Mouse (Mus musculus): ENCODE data around the gene Tent2. TPM values are rescaled to one million over a fixed set of nuclear protein-coding genes. Genes with fewer than 3 reads are reported as not detected.
"Not testable (repeated sequence)": the region's sequence is repeated elsewhere in the genome, so short reads cannot be mapped to it uniquely, and the experiment has no call there.

The Tent2 gene
- polyA plus RNA-seq, 1 experiment, result 15.7 TPM

GRCm38 (mm10) chr13:93232335-93232734 lies 40.1 kb upstream of the Tent2 start:
- H3K27ac ChIP-seq (ENCODE audit: control insufficient read depth, insufficient read depth, low read depth, low read length), result no peak overlapping the region
- H3K27me3 ChIP-seq (ENCODE audit: control insufficient read depth, insufficient read depth, low read length), result no peaks in the 10 kb centered on the region
- TF ChIP-seq POLR2A (IDR thresholded peaks at IDR 0.05; ENCODE audit: control insufficient read depth, low read depth, low read length) (no peak), CTCF (IDR thresholded peaks at IDR 0.05; ENCODE audit: control insufficient read depth, insufficient read depth, insufficient replicate concordance, low read depth, low read length) (no peak)

GRCm38 (mm10) chr13:93231016-93231415 lies 38.8 kb upstream of the Tent2 start:
- no peak for TF ChIP-seq CTCF (IDR thresholded peaks at IDR 0.05; ENCODE audit: control insufficient read depth, insufficient read depth, insufficient replicate concordance, low read depth, low read length)
- TF ChIP-seq POLR2A (IDR thresholded peaks at IDR 0.05; ENCODE audit: control insufficient read depth, low read depth, low read length), result no peak
- Histone ChIP-seq H3K4me3 (ENCODE audit: control insufficient read depth, low read depth, low read length) (no peak overlapping the region), H3K4me1 (ENCODE audit: control insufficient read depth, insufficient read depth, low read length) (no peaks in the 10 kb centered on the region), H3K27me3 (ENCODE audit: control insufficient read depth, insufficient read depth, low read length) (no peaks in the 10 kb centered on the region), H3K27ac (ENCODE audit: control insufficient read depth, insufficient read depth, low read depth, low read length) (no peak overlapping the region), H3K36me3 (ENCODE audit: control insufficient read depth, insufficient read depth, low read length) (no peaks in the 10 kb centered on the region)

More at GRCm38 (mm10) chr13:93232335-93232734, 40.1 kb upstream of the Tent2 start:
- Histone ChIP-seq H3K36me3 (ENCODE audit: control insufficient read depth, insufficient read depth, low read length) (no peaks in the 10 kb centered on the region), H3K4me1 (ENCODE audit: control insufficient read depth, insufficient read depth, low read length) (no peaks in the 10 kb centered on the region), H3K4me3 (ENCODE audit: control insufficient read depth, low read depth, low read length) (no peak overlapping the region)

- no peak for TF ChIP-seq CTCF (IDR thresholded peaks at IDR 0.05; ENCODE audit: control insufficient read depth, insufficient read depth, insufficient replicate concordance, low read depth, low read length)
Observed at GRCm38 (mm10) chr13:93211741-93212140, 19.6 kb upstream of the Tent2 start.

GRCm38 (mm10) chr13:93192646-93193026 lies 451 bp upstream of the Tent2 start:
- no peaks in the 10 kb centered on the region for H3K36me3 ChIP-seq (ENCODE audit: control insufficient read depth, insufficient read depth, low read length)
- peak overlapping the region; percentile 99 for H3K4me3 ChIP-seq (ENCODE audit: control insufficient read depth, low read depth, low read length)
- TF ChIP-seq CTCF (IDR thresholded peaks at IDR 0.05; ENCODE audit: control insufficient read depth, insufficient read depth, insufficient replicate concordance, low read depth, low read length) (no peak), POLR2A (IDR thresholded peaks at IDR 0.05; ENCODE audit: control insufficient read depth, low read depth, low read length) (no peak)

More at GRCm38 (mm10) chr13:93211741-93212140, 19.6 kb upstream of the Tent2 start:
- no peak overlapping the region for H3K27ac ChIP-seq (ENCODE audit: control insufficient read depth, insufficient read depth, low read depth, low read length)
- no peaks in the 10 kb centered on the region for H3K36me3 ChIP-seq (ENCODE audit: control insufficient read depth, insufficient read depth, low read length)
- H3K4me3 ChIP-seq (ENCODE audit: control insufficient read depth, low read depth, low read length), result no peak overlapping the region
- H3K27me3 ChIP-seq (ENCODE audit: control insufficient read depth, insufficient read depth, low read length), result no peaks in the 10 kb centered on the region
- H3K4me1 ChIP-seq (ENCODE audit: control insufficient read depth, insufficient read depth, low read length), result no peaks in the 10 kb centered on the region

GRCm38 (mm10) chr13:93189416-93189815 lies 2.8 kb downstream of the Tent2 start:
- H3K27ac ChIP-seq (ENCODE audit: control insufficient read depth, insufficient read depth, low read depth, low read length), result no peak overlapping the region
- no peak for TF ChIP-seq CTCF (IDR thresholded peaks at IDR 0.05; ENCODE audit: control insufficient read depth, insufficient read depth, insufficient replicate concordance, low read depth, low read length)
- TF ChIP-seq POLR2A (IDR thresholded peaks at IDR 0.05; ENCODE audit: control insufficient read depth, low read depth, low read length), result no peak

More at GRCm38 (mm10) chr13:93192646-93193026, 451 bp upstream of the Tent2 start:
- no peaks in the 10 kb centered on the region for H3K27me3 ChIP-seq (ENCODE audit: control insufficient read depth, insufficient read depth, low read length)
- H3K27ac ChIP-seq (ENCODE audit: control insufficient read depth, insufficient read depth, low read depth, low read length), result peak overlapping the region; percentile 89
- no peaks in the 10 kb centered on the region; the same call in 1 of the 2 replicates for H3K4me1 ChIP-seq (ENCODE audit: control insufficient read depth, insufficient read depth, low read length)

GRCm38 (mm10) chr13:93188738-93189137 lies 3.4 kb downstream of the Tent2 start:
- no peak overlapping the region for H3K4me3 ChIP-seq (ENCODE audit: control insufficient read depth, low read depth, low read length)
- no peaks in the 10 kb centered on the region for H3K27me3 ChIP-seq (ENCODE audit: control insufficient read depth, insufficient read depth, low read length)
- H3K4me1 ChIP-seq (ENCODE audit: control insufficient read depth, insufficient read depth, low read length), result no peaks in the 10 kb centered on the region; the same call in 1 of the 2 replicates
- no peaks in the 10 kb centered on the region for H3K36me3 ChIP-seq (ENCODE audit: control insufficient read depth, insufficient read depth, low read length)
- no peak overlapping the region for H3K27ac ChIP-seq (ENCODE audit: control insufficient read depth, insufficient read depth, low read depth, low read length)
- no peak for TF ChIP-seq CTCF (IDR thresholded peaks at IDR 0.05; ENCODE audit: control insufficient read depth, insufficient read depth, insufficient replicate concordance, low read depth, low read length)

More at GRCm38 (mm10) chr13:93189416-93189815, 2.8 kb downstream of the Tent2 start:
- Histone ChIP-seq H3K27me3 (ENCODE audit: control insufficient read depth, insufficient read depth, low read length) (no peaks in the 10 kb centered on the region), H3K4me1 (ENCODE audit: control insufficient read depth, insufficient read depth, low read length) (no peaks in the 10 kb centered on the region; the same call in 1 of the 2 replicates), H3K36me3 (ENCODE audit: control insufficient read depth, insufficient read depth, low read length) (no peaks in the 10 kb centered on the region), H3K4me3 (ENCODE audit: control insufficient read depth, low read depth, low read length) (no peak overlapping the region)

- H3K27ac ChIP-seq (ENCODE audit: control insufficient read depth, insufficient read depth, low read depth, low read length); H3K4me3 ChIP-seq (ENCODE audit: control insufficient read depth, low read depth, low read length); H3K27me3 ChIP-seq (ENCODE audit: control insufficient read depth, insufficient read depth, low read length); H3K4me1 ChIP-seq (ENCODE audit: control insufficient read depth, insufficient read depth, low read length); H3K36me3 ChIP-seq (ENCODE audit: control insufficient read depth, insufficient read depth, low read length): not testable (repeated sequence)
Observed at GRCm38 (mm10) chr13:93187792-93188191, 4.4 kb downstream of the Tent2 start.

- Histone ChIP-seq H3K36me3 (ENCODE audit: control insufficient read depth, insufficient read depth, low read length) (no peaks in the 10 kb centered on the region), H3K27ac (ENCODE audit: control insufficient read depth, insufficient read depth, low read depth, low read length) (no peak overlapping the region)
- TF ChIP-seq POLR2A (IDR thresholded peaks at IDR 0.05; ENCODE audit: control insufficient read depth, low read depth, low read length), result no peak
- no peak for TF ChIP-seq CTCF (IDR thresholded peaks at IDR 0.05; ENCODE audit: control insufficient read depth, insufficient read depth, insufficient replicate concordance, low read depth, low read length)
Observed at GRCm38 (mm10) chr13:93180351-93180750, 11.8 kb downstream of the Tent2 start.

More at GRCm38 (mm10) chr13:93180351-93180750, 11.8 kb downstream of the Tent2 start:
- H3K4me3 ChIP-seq (ENCODE audit: control insufficient read depth, low read depth, low read length), result no peak overlapping the region
- no peaks in the 10 kb centered on the region for H3K4me1 ChIP-seq (ENCODE audit: control insufficient read depth, insufficient read depth, low read length)
- H3K27me3 ChIP-seq (ENCODE audit: control insufficient read depth, insufficient read depth, low read length), result no peaks in the 10 kb centered on the region

Data from testis, adult 2 months (tissue).